Mouse (Mus musculus): ENCODE results near the gene Atxn1l. TPM values are rescaled to one million over a fixed set of nuclear protein-coding genes. Genes with fewer than 3 reads are reported as not detected.
"Not testable (repeated sequence)": the region's sequence is repeated elsewhere in the genome, so short reads cannot be mapped to it uniquely, and the experiment has no call there.

The Atxn1l gene
- total RNA-seq (2021) = 10 to 100 TPM; 41.0 to 41.8 TPM

- intact Hi-C loops (cut with DNase I) = no loop called here
Observed at GRCm38 (mm10) chr8:109737237-109738048, at the start of gene Atxn1l. Atxn1l (minus strand) TSS chr8:109737739.

GRCm38 (mm10) chr8:109780548-109780947 is 43.0 kb upstream of the Atxn1l start:
- no peak for DNase-seq (ENCODE audit: low spot score in 2 of 2)
- intact Hi-C loops (cut with DNase I) = no loop called here

More at GRCm38 (mm10) chr8:109737237-109738048, at the start of gene Atxn1l:
- DNase-seq (ENCODE audit: low spot score in 2 of 2) = peak; percentile 80 to 82

GRCm38 (mm10) chr8:109779431-109780228 is 42.1 kb upstream of the Atxn1l start:
- intact Hi-C loops (cut with DNase I) = no loop called here
- DNase-seq (ENCODE audit: low spot score in 2 of 2) = no peak

GRCm38 (mm10) chr8:109778993-109779421 is 41.5 kb upstream of the Atxn1l start:
- intact Hi-C loops (cut with DNase I) = no loop called here
- no peak for DNase-seq (ENCODE audit: low spot score in 2 of 2)

GRCm38 (mm10) chr8:109778280-109778977 is 40.9 kb upstream of the Atxn1l start, which contains the start of gene Ap1g1:
Ap1g1 (plus strand) TSS chr8:109778554.
- peak; percentile 97 to 98 for DNase-seq (ENCODE audit: low spot score in 2 of 2)
- intact Hi-C loops (cut with DNase I) = no loop called here

GRCm38 (mm10) chr8:109777851-109778250 is 40.3 kb upstream of the Atxn1l start:
- intact Hi-C loops (cut with DNase I) = loop anchor here (2.0 kb wide), 1 partner anchor 69 kb away; no protein-coding TSS in a partner anchor
- no peak for DNase-seq (ENCODE audit: low spot score in 2 of 2)

- DNase-seq (ENCODE audit: low spot score in 2 of 2) = no peak
- intact Hi-C loops (cut with DNase I) = no loop called here
Observed at GRCm38 (mm10) chr8:109773154-109773553, 35.6 kb upstream of the Atxn1l start.

GRCm38 (mm10) chr8:109766081-109766480 is 28.5 kb upstream of the Atxn1l start:
- intact Hi-C loops (cut with DNase I) = no loop called here
- DNase-seq (ENCODE audit: low spot score in 2 of 2) = no peak

GRCm38 (mm10) chr8:109764031-109764430 is 26.5 kb upstream of the Atxn1l start:
- intact Hi-C loops (cut with DNase I) = no loop called here

GRCm38 (mm10) chr8:109760221-109760620 is 22.7 kb upstream of the Atxn1l start:
- intact Hi-C loops (cut with DNase I) = no loop called here
- DNase-seq (ENCODE audit: low spot score in 2 of 2) = no peak

More at GRCm38 (mm10) chr8:109764031-109764430, 26.5 kb upstream of the Atxn1l start:
- DNase-seq (ENCODE audit: low spot score in 2 of 2) = no peak

GRCm38 (mm10) chr8:109759426-109759825 is 21.9 kb upstream of the Atxn1l start:
- intact Hi-C loops (cut with DNase I) = no loop called here
- no peak for DNase-seq (ENCODE audit: low spot score in 2 of 2)

GRCm38 (mm10) chr8:109756849-109757248 is 19.3 kb upstream of the Atxn1l start:
- intact Hi-C loops (cut with DNase I) = no loop called here
- no peak for DNase-seq (ENCODE audit: low spot score in 2 of 2)

- DNase-seq (ENCODE audit: low spot score in 2 of 2); intact Hi-C loops (cut with DNase I): not testable (repeated sequence)
Observed at GRCm38 (mm10) chr8:109755554-109755953, 18.0 kb upstream of the Atxn1l start.

- intact Hi-C loops (cut with DNase I) = no loop called here
- no peak for DNase-seq (ENCODE audit: low spot score in 2 of 2)
Observed at GRCm38 (mm10) chr8:109754696-109755095, 17.2 kb upstream of the Atxn1l start.

- intact Hi-C loops (cut with DNase I) = no loop called here
- no peak for DNase-seq (ENCODE audit: low spot score in 2 of 2)
Observed at GRCm38 (mm10) chr8:109751731-109752485, 14.4 kb upstream of the Atxn1l start.

- intact Hi-C loops (cut with DNase I) = no loop called here
- peak in 1 of 2 experiments; percentile 16 for DNase-seq (ENCODE audit: low spot score in 2 of 2)
Observed at GRCm38 (mm10) chr8:109750699-109751098, 13.2 kb upstream of the Atxn1l start.

- intact Hi-C loops (cut with DNase I) = no loop called here
- no peak for DNase-seq (ENCODE audit: low spot score in 2 of 2)
Observed at GRCm38 (mm10) chr8:109750274-109750673, 12.7 kb upstream of the Atxn1l start.

- intact Hi-C loops (cut with DNase I) = no loop called here
- no peak for DNase-seq (ENCODE audit: low spot score in 2 of 2)
Observed at GRCm38 (mm10) chr8:109747468-109748199, 10.1 kb upstream of the Atxn1l start.

- intact Hi-C loops (cut with DNase I) = no loop called here
- no peak for DNase-seq (ENCODE audit: low spot score in 2 of 2)
Observed at GRCm38 (mm10) chr8:109738049-109738380, 476 bp upstream of the Atxn1l start.

Data from left cerebral cortex, postnatal 36 days (tissue).